Mouse (Mus musculus) gastrocnemius, postnatal 36 days (tissue): ENCODE results near the gene Trank1. TPM values are rescaled to one million over a fixed set of nuclear protein-coding genes. Genes with fewer than 3 reads are reported as not detected.

Source experiments
- DNase-seq, 2 experiments: peaks; one replicate each; pipeline ENCODE4 v3.0.0; 2022
- intact Hi-C: fragments of 180-260 bp; cut with DNase I; formaldehyde crosslinking; loops from one replicate; pipeline ENCODE4 v1.15.1; 2025
- total RNA-seq, 2 experiments: library from RNA; stranded (reverse); gene quantifications; 2 replicates each; pipeline ENCODE4 v1.2.3; 2021

Gene Trank1
- total RNA-seq, 2 experiments from 2014 or later, result not detected

DNA sequence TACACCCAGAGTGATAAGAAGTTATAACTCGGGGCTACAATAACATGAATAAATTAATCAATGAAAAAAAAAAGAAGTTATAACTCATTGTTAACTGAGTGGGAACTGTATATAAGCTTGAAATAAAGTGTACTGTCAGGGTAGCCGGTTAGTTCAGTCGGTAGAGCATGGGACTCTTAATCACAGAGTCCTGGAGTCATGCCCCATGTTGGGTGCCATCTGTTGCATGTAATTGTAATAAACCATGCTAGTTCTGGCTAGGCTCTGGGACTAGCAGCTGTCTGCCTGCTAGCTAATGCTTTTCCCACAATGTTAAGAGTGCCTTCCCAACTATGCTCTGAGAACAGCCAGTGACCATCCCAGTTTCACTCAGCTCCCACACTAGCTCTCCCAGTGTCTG is 60.5 kb downstream of the Trank1 start:
- intact Hi-C loops, result loop anchor here (5.0 kb wide), 1 partner anchor 105 kb away; no protein-coding TSS in a partner anchor
- DNase-seq, result no peak

DNA sequence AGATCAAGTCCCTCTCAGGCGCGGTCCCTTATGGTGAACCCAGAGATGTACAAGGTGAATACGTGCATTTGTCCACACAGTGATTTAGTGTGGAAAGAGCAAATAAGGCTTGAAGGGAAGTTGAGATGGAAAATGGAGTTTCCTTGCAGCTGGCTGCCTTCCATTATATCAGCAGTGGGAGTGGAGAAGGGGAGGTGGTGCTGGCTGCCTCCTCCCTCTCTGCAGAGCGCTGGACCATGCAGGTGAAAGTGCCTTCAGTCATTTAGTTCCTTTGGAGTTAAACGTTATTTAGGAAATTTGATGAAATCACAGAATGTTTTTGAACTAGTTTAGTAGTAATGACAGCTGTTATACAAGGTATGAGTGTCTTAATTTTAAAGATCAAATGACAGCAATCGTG is 66.3 kb downstream of the Trank1 start:
- DNase-seq, result no peak
- intact Hi-C loops, result no loop called here

DNA sequence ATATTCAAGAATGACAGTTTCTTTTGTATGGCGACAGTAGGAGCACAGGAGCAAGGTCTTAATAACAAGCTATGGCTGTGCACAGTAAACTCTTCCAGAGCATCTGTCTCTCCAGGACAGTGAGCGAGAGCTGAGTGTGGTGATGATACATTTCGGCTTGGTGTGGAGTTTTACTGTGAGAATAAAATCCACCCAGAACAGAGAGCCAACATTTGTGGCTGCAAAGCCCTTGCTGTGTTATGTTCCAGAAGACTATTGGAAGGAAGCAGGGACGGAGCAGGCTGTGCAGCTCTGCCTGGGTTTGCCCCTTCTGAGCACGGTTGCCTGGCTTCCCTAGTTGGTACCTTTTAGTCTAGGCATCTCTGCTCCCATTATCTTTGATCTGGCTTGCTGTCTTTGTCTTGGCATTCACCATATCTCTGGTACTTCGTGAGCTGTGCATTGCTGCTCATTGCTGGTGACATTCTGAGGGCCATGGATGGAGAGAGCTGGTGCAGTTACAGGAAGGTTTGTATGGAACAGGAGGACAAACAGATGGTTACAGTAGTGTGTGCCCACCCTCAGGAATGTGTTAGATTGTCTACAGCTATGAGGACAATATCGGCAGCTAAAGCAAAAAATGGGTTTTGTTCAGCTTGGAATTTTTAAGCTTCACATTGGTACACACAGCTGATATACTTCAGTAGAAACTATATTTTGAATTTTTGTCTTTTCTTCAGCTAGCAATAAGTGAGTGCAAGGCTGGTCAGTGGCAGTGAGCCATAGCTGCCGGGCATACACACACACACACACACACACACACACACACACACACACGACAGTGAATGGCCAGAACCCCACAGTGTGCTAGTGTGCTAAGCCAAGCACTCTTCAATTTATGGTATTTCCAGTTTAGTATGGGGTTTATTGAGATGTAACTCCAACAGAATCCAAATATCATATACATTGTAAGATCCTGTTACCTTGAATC is 69.8 kb downstream of the Trank1 start:
- intact Hi-C loops, result no loop called here

DNA sequence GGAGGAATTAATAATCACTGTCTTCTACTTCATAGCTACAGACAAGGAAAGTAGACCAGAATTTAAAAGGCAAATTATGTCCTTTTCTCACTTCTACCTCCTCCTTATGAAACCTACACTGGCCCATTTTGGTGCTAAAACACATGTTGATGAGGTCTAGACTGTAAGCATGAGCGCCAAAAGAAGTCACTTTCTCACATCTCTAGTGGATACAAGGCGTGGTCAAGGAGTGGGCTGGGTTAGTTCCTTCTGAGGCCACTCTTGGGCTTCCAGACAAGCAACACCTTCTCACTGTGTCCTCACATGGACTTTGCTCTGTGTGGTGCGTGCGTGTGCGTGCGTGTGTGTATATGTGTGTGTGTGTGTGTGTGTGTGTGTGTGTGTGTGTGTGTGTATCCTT is 70.9 kb downstream of the Trank1 start:
- intact Hi-C loops, result no loop called here
- no peak for DNase-seq

More for the DNA sequence above, 69.8 kb downstream of the Trank1 start:
- no peak for DNase-seq

DNA sequence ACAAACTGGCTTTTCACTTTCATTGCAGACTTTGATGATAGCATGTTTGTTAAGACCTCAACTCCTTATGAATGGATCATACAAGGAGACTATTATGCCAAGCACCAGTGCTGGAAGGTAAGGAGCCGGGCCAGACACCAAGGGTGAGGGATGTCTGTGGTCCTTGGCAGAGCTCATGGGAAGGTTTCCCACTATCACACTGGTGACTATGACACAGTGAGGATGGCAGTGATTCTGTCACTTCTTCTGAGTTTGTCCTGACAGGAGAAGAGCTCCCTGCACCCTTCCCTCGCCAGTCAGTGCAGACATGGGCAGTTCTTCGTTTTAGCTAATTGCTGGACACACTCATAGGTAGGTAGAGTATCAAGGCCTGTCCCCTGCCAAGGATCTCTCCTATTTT is 71.5 kb downstream of the Trank1 start:
- intact Hi-C loops, result no loop called here
- no peak for DNase-seq

DNA sequence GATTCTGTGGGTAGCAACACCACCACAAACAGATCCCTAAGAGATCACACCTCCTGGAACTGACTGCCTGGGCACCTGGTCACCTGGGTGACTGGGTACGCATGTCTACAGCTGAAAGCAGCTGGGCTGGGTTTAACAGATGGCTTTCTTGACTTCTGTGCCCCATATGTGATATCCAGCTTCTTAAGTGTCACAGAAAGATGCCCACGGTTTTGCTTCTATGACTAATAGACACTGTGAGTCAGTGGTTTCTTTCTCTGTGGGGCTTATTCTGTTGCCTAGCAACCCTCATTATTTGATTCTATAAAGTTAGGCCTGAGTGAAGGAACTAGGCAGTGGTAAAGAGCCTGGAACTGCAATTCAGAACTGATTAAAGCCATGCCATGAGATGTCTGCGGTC is 72.2 kb downstream of the Trank1 start:
- DNase-seq, result no peak
- intact Hi-C loops, result no loop called here

DNA sequence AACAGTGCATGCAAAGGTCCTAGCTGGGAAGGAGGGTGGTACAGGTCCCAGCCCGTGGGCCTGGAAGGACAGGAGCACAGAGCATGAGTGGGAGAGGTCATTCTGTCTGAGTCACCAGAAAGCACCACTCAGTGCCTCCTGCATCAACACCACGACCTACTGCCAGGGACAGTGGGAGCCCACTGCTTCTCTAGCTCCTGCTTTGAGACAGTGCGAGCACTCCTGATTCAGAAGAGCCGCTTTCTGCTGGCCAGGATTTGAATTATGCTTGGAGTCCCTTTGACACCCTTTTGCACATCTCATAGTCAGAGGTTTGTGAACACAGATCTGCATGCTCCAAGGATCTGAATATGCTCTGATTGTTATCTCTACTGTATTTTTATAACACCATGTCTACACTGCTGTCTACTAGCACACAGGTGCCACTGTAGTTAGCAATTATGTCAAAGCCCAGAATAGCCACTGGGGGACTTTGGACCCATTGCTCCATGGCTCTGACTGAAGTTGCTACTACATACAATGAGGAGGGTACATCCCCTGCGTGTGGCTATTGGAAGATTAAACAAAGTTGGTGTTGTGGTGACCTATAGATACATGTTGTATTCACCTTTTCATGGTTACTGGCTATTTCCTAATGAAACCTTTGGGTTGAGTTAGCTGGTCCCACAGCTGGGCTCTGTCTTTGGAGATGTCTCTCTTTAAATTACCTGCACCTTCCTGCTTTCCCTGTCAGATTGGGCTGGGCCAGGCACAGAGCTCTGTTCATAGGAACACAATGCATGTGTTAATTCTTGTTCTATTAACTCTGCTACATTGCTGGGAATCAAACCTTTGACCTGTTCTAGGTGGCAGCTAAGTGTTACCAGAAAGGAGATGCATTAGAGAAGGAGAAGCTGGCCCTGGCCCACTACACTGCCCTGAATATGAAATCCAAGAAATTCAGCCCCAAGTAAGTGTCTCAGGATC is 74.3 kb downstream of the Trank1 start:
- DNase-seq, result no peak
- intact Hi-C loops, result no loop called here

DNA sequence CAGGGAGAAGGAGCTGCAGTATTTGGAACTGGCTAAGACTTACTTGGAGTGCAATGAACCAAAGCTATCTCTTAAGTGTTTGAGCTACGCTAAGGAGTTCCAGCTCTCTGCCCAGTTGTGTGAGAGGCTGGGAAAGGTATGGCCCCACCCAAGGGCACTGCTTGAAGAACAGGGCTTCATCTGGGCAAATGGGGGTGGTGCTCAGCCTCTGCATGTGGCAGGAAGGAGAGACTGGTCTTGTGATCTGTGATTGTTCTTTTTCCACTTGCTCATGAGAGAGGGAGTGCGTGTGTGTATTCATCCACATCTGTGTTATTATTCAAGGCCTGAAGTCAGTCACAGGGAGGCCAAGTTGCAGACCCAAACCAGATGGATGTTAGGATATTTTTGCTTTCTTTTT is 75.0 kb downstream of the Trank1 start:
- DNase-seq, result no peak

DNA sequence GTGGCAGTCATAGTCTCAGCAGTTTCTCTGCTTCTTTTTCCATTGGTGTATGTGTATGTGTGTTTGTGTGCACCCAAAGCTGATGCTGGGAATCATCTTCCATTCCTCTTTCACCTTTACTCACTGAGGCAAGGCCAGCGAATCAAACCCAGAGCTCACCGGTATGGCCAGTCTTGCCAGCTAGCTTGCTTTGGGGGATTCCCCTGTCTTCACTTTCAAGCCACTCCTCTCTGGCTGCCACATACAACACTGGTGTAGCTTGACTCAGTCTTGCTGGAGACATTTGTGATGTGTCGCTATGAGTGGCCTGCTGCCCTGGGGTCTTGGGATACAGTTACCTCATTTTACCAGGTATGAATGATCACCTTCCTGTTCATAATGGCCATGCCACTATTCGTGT is 76.0 kb downstream of the Trank1 start:
- no peak for DNase-seq

More for the DNA sequence above, 75.0 kb downstream of the Trank1 start:
- intact Hi-C loops, result no loop called here

DNA sequence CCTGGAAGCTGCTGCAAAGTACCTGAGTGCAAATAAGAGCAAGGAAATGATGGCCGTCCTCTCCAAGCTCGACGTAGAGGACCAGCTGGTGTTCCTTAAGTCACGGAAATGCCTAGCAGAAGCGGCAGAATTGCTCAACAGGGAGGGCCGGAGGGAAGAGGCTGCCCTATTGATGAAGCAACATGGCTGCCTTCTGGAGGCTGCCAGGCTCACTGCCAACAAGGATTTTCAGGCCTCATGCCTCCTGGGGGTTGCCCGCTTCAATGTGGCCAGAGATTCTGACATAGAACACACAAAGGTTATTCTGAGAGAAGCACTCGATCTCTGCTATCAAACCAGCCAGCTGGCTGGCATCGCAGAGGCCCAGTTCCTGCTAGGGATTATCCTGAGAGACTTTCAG is 78.5 kb downstream of the Trank1 start:
- intact Hi-C loops, result no loop called here
- DNase-seq, result no peak

More for the DNA sequence above, 76.0 kb downstream of the Trank1 start:
- intact Hi-C loops, result no loop called here

DNA sequence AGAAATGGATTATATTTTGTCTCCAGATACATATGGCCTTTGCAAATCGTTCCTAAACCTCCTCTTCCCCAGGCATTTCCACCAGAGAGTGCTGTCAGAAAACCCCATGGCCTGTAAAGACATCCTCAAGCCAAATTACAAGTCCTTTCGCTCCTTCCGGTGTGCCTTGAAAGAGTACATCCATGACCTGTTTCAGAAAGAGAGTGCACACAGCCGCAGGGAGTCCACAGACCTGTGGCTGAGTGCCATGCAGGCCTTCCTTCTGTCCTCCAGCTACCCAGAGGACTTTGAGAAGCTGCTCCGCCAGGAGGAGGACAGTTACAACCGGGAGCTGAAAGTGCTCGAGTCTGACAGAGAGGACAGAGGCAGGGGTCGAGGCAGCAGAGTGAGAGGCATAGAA is 79.5 kb downstream of the Trank1 start:
- no peak for DNase-seq
- intact Hi-C loops, result no loop called here

DNA sequence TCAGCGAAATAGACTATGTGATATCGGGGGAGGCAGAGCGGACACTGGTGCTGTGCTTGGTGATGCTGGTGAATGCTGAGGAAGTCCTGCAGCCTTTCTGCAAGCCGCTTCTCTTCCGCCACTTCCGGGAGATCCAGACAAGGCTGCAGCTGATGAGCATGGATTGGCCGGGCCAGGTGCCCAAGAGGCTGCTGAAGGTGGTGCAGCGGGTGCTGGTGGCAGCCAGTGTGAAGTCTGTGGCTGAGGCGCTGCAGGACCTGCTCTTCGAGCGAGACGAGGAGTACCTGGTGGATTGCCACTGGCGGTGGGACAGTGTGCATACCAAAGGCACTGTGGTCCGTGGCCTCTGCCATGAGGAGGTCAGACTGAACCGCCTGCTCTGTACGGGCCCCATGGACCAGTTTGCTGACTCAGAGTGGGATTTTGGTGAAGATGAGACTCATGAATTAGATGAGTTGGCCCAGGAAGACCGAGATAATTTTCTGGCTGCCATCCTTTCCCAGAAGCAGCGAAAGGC is 80.4 kb downstream of the Trank1 start:
- intact Hi-C loops, result no loop called here
- no peak for DNase-seq

DNA sequence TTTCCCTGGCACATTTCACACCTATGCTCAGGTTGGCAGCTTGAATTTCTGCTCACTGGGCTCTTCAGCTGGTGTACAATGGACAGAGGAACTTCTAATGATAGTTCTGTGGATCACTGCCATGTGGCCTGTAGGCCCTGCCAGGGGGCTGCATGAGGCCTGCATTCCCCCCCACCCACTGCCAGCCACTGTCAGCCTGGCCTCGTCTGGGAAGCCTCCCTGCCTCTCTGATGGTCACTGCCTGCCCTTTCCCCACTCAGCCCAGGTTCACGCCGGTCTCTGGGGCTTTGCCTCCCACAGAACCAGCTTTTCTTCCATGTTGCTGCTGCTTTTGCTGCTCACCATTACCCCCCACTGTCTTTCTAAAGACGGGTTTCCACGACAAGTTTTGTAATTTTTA is 83.7 kb downstream of the Trank1 start:
- intact Hi-C loops, result no loop called here
- no peak for DNase-seq

DNA sequence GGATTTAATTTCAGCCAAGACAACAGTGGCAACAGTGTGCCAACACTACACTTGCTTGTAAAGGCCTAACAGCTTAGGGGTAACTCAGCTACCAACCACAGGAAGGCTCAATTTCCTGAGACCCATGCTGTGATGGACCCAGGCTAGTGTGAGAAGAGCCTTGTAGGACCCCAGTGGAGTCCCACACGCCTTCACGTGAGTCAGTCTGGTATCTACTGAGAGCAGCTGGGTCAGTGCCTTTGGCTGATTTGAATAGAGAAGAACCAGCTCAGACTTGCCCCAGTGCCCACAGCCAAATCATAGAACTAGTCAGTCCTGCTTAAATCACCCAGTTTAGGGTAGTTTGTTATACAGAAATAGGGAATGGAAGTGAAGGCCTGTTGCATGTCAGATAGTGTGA is 86.5 kb downstream of the Trank1 start:
- no peak for DNase-seq
- intact Hi-C loops, result no loop called here

DNA sequence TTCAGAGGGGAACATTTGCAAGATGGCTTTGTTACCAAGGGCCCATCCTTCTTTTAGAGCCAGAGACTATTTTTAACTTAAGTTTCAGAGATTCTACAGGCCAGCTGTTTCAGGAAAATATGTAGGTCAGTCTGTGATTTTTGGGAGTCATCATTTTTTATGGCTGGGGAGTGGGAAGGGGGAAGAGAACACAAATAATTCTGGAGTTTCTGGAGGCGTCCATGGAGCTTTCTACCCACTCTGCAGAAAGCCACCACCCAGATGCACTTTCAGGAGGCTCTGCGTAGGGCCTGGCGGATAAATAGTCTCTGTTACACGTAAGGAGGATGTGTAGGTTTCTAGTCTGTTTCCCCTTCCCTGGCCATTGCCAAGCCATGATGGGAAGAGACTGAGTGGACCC is 88.5 kb downstream of the Trank1 start:
- no peak for DNase-seq
- intact Hi-C loops, result no loop called here

DNA sequence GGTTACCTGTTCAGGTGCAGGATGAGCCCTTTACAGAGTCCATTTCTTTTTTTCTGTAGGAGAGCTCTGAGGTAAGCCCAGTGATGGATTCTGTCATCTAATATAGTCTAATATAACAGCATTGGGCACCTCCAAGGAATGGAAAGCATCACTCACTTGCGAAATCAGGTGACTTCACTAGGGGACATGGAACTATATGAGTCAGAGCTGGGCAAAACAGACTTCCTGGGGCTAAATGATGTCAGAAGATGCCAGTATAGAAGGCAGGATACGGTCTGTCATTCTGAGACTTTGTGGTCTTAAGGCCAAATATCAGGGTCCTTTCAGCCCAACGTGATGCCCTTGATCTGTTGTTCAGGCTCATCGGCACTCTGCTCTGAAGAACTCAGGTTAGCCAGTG is 91.6 kb downstream of the Trank1 start:
- intact Hi-C loops, result no loop called here
- DNase-seq, result no peak

DNA sequence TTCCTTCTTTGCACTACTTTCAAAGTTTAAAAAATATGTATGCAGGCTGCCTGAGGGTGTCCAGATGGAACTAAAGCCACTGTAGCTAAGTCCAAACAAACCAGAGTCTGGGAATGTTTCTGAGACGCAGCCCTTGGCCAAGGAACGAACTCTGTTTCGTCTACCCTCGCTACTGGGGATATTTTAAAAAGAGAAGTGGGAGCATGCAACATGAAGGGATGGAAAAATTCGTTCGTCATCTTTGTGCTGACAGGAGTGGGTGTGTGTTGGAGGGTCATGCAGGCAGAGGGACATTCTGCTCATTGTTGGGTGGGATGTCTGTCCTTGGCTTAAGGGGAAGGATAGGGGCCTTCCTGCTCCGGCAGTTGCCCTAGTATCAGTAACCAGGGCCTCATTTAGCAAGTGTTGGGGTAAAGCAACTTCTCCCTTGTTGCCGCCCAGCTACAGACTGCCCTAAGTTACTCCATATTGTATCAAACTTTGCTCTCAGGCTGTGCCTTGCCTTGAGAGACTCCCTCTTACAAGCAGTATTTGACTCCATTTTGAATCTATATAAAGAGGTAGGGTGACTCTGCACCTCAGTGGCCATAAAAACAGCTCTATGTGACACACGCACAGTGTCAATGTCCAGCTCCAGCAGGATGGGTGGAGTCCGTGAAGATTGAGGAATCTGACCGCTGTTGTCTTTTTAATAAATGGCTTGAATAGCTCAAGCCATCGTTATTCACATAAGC is 93.0 kb downstream of the Trank1 start:
- intact Hi-C loops, result no loop called here
- DNase-seq, result no peak

DNA sequence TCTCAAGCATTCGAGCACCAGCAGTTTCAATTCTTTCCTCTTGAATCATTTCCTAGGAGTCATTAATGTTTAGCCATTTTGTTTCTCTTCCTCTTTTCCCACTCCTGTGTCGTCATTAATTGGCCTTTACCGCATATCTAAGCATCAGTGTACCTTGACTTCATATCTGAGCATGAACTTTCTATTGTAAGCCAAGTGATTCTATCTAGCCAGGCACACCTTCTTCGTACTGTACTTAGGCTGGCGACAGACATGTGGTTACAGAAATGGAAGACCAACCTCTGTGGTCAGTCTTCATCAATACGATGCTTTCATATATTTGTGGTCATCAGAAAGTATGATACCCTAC is 93.5 kb downstream of the Trank1 start:
- intact Hi-C loops, result no loop called here
- no peak for DNase-seq

DNA sequence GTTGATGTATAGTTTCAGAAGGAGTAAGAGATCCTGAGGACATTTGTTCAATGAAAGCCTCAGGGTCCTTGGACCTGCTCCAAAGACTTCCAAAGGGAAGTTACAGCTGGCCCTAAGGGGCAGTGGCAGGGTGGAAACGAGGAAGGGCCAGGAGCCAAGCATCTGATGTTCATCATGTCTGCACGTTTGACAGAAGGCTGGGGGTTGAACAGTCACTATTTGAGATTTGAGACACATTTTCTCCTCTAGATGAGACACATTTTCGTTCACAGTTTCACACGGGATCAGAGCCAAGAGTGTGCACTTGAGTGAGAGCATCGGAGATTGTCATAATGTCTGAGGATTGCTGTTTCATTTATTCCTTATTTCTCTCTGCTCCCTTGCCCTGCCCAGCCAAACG is 96.5 kb downstream of the Trank1 start:
- intact Hi-C loops, result no loop called here
- no peak for DNase-seq

DNA sequence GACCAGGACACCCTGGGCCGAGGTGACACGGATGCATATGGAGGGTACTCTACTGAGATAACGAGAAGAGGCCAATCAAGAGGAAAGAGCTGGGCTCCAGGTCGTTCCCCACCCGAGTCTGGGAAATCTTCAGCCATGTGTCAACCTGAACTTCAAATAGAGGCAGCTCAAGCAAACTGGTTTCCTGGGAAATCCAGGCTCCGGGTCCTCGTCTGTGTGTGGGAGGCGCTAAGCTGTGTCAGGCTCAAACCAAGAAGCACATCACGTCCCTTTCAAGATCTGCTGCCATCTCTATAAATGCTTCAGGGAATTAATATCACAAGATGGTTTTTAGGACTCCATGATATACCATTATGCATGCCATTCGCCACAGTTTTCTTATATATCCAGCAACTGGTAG is 96.9 kb downstream of the Trank1 start:
- no peak for DNase-seq
- intact Hi-C loops, result no loop called here
